Comparison of ENCODE assay signal across 9 mouse cellular contexts in genomic region chr7:16858336-16858735, GRCm38 (mm10). TPM values are rescaled to one million over a fixed set of nuclear protein-coding genes. Genes with fewer than 3 reads are reported as not detected.
DNase-seq lines count a peak whose midpoint lies in the region; ATAC-seq and TF ChIP-seq lines count a peak whose summit lies in the region.
"Had no signal": no experiment of that assay in that cellular context is flagged by ENCODE, and none has a peak within 500 bp of the region (broad histone marks: within the 10 kb centered on the region; RNA-seq: fewer than 3 reads in every experiment).

No protein-coding gene starts in this region.

- in situ Hi-C loops in ES-E14 (cut with MboI; ENCODE audit: low sequenced_read_pairs in 2 of 2, unreplicated experiment in 2 of 2) = no loop called here

- no peak overlapping the region for H3K4me2 ChIP-seq in hindbrain, embryonic 12.5 days (replicated peaks)
- H3K4me2 ChIP-seq: limb, embryonic 13.5 days had no signal

- peak; percentile 49 for DNase-seq in hindbrain, embryonic 10.5 days (ENCODE audit: low spot score)
- DNase-seq in ES-E14 (ENCODE audit: low read depth, low spot score) = no peak
- DNase-seq in kidney, postnatal 36 days = peak; percentile 33 to 76
- DNase-seq in frontal cortex, postnatal 14 days (ENCODE audit: low spot score in 2 of 2) = no peak
- DNase-seq in left cerebral cortex, adult 9 months (ENCODE audit: low spot score in 2 of 2) = no peak

- H3K9me3 ChIP-seq in hindbrain, embryonic 10.5 days = no peaks in the 10 kb centered on the region
- H3K9me3 ChIP-seq in hindbrain, embryonic 12.5 days (replicated peaks) = no peaks in the 10 kb centered on the region
- no peaks in the 10 kb centered on the region for H3K9me3 ChIP-seq in ES-E14 (ENCODE audit: control insufficient read depth, insufficient read depth, low read depth, low read length)
- H3K9me3 ChIP-seq: limb, embryonic 13.5 days had no signal

- H3K4me1 ChIP-seq in hindbrain, embryonic 10.5 days (replicated peaks) = no peaks in the 10 kb centered on the region
- H3K4me1 ChIP-seq in hindbrain, embryonic 12.5 days = no peaks in the 10 kb centered on the region
- H3K4me1 ChIP-seq in ES-E14 (ENCODE audit: control insufficient read depth in 2 of 2, insufficient read depth in 2 of 2, low read length in 2 of 2, poor library complexity in 1 of 2) = peaks cover 0 to 9% of the 10 kb centered on the region in 2 experiments; a peak in 2 of 4 replicates
- H3K4me1 ChIP-seq: limb, embryonic 13.5 days had no signal

- H3K27ac ChIP-seq in hindbrain, embryonic 10.5 days = no peak overlapping the region
- no peak overlapping the region for H3K27ac ChIP-seq in hindbrain, embryonic 12.5 days
- no peak overlapping the region for H3K27ac ChIP-seq in ES-E14 (ENCODE audit: insufficient read depth, low read depth, low read length, poor library complexity, severe bottlenecking)
- H3K27ac ChIP-seq: limb, embryonic 13.5 days had no signal

- H3K36me3 ChIP-seq in hindbrain, embryonic 10.5 days = peaks cover 80% of the 10 kb centered on the region
- peaks cover 48% of the 10 kb centered on the region for H3K36me3 ChIP-seq in hindbrain, embryonic 12.5 days
- H3K36me3 ChIP-seq in ES-E14 (ENCODE audit: control insufficient read depth, insufficient read depth, low read length, poor library complexity, severe bottlenecking) = peaks cover 8% of the 10 kb centered on the region; the same call in 1 of the 2 replicates

- H3K9ac ChIP-seq in hindbrain, embryonic 12.5 days = no peak overlapping the region
- H3K9ac ChIP-seq in ES-E14 (ENCODE audit: insufficient read depth, low read depth, low read length, poor library complexity, severe bottlenecking) = peak overlapping the region; percentile 60; the same call in 1 of the 2 replicates
- H3K9ac ChIP-seq: limb, embryonic 13.5 days had no signal

- 21% methylated on average over 17 of the region's 17 CpGs for WGBS in hindbrain, embryonic 10.5 days
- 23% methylated on average over 17 of the region's 17 CpGs for WGBS in hindbrain, embryonic 12.5 days

- H3K4me3 ChIP-seq in hindbrain, embryonic 10.5 days = no peak overlapping the region
- no peak overlapping the region for H3K4me3 ChIP-seq in hindbrain, embryonic 12.5 days
- peak overlapping the region; percentile 22 to 40; a peak in 3 of 4 replicates for H3K4me3 ChIP-seq in ES-E14 (ENCODE audit: insufficient read depth in 1 of 2, low read depth in 1 of 2, low read length in 2 of 2, poor library complexity in 1 of 2, severe bottlenecking in 1 of 2)
- H3K4me3 ChIP-seq: limb, embryonic 13.5 days had no signal

- no peak for ATAC-seq in hindbrain, embryonic 12.5 days (ENCODE audit: low FRiP score)
- peak; percentile 73 for ATAC-seq in common myeloid progenitor, adult 5-6 weeks (replicated peaks; ENCODE audit: low read depth, poor library complexity, severe bottlenecking)
- 0 out of 2 replicates have a peak, but pooled peaks have one; percentile 33 for ATAC-seq in monocyte, adult 5-6 weeks (replicated peaks; ENCODE audit: insufficient number of reproducible peaks, low FRiP score, low TSS enrichment, poor library complexity, severe bottlenecking)

- no peaks in the 10 kb centered on the region for H3K27me3 ChIP-seq in hindbrain, embryonic 10.5 days (ENCODE audit: insufficient read depth, poor library complexity, severe bottlenecking)
- no peaks in the 10 kb centered on the region for H3K27me3 ChIP-seq in hindbrain, embryonic 12.5 days
- H3K27me3 ChIP-seq: limb, embryonic 13.5 days had no signal

TF ChIP-seq in ES-E14, 5 proteins besides CTCF, POLR2A, EP300 and RAD21:
- TF ChIP-seq MAFK (IDR thresholded peaks at IDR 0.05; ENCODE audit: insufficient read depth, low read depth, low read length) (no peak), CHD2 (IDR thresholded peaks at IDR 0.05; ENCODE audit: low read depth, low read length) (no peak), HCFC1 (IDR thresholded peaks at IDR 0.05; ENCODE audit: borderline replicate concordance, insufficient read depth, low read length) (no peak), ZNF384 (IDR thresholded peaks at IDR 0.05; ENCODE audit: low read depth, low read length) (no peak), ZC3H11A (IDR thresholded peaks at IDR 0.05; ENCODE audit: borderline replicate concordance, low read depth, low read length) (no peak)

RNA-seq across cellular contexts. Expression of gene Prkd2, which starts 15.6 kb away (rescaled TPM):
- polyA plus RNA-seq in hindbrain, embryonic 10.5 days (2016; fragmentation: Nextera tagmentation; extraction: Ambion mirVana) = 11.2 and 12.6 TPM in 2 replicates
- 8.8 and 9.3 TPM in 2 replicates for polyA plus RNA-seq in hindbrain, embryonic 12.5 days (2016; fragmentation: Nextera tagmentation; extraction: Ambion mirVana)
- 5.7 and 6.9 TPM in 2 replicates for total RNA-seq in ES-E14 (2012; rRNA removed)
- 7.0 and 12.9 TPM in 2 replicates for total RNA-seq in common myeloid progenitor, adult 5-6 weeks (2017)
- 13.1 to 26.6 TPM (median 15.6 TPM) in 3 replicates for total RNA-seq in monocyte, adult 5-6 weeks (2017)

RNA-seq across cellular contexts. Expression of gene Dact3, which starts 16.8 kb away (rescaled TPM):
- polyA plus RNA-seq in hindbrain, embryonic 10.5 days (2016; fragmentation: Nextera tagmentation; extraction: Ambion mirVana) = 3.2 and 4.9 TPM in 2 replicates
- 9.0 and 10.4 TPM in 2 replicates for polyA plus RNA-seq in hindbrain, embryonic 12.5 days (2016; fragmentation: Nextera tagmentation; extraction: Ambion mirVana)
- 4.5 and 7.0 TPM in 2 replicates for total RNA-seq in ES-E14 (2012; rRNA removed)
- total RNA-seq in common myeloid progenitor, adult 5-6 weeks (2017) = 0.14 and 1.1 TPM in 2 replicates
- not detected in 3 replicates for total RNA-seq in monocyte, adult 5-6 weeks (2017)

RNA-seq across cellular contexts. Expression of gene Gng8, which starts 33.2 kb away (rescaled TPM):
- polyA plus RNA-seq in hindbrain, embryonic 10.5 days (2016; fragmentation: Nextera tagmentation; extraction: Ambion mirVana) = 7.1 and 9.0 TPM in 2 replicates
- 12.1 and 13.6 TPM in 2 replicates for polyA plus RNA-seq in hindbrain, embryonic 12.5 days (2016; fragmentation: Nextera tagmentation; extraction: Ambion mirVana)
- total RNA-seq in ES-E14 (2012; rRNA removed) = 0.79 and 1.0 TPM in 2 replicates
- 3.1 TPM in 1 of 2 replicates, not detected in the other for total RNA-seq in common myeloid progenitor, adult 5-6 weeks (2017)
- total RNA-seq in monocyte, adult 5-6 weeks (2017) = not detected in 3 replicates

RNA-seq across cellular contexts. Expression of gene Fkrp, which starts 41.8 kb away (rescaled TPM):
- polyA plus RNA-seq in hindbrain, embryonic 10.5 days (2016; fragmentation: Nextera tagmentation; extraction: Ambion mirVana) = 29.3 TPM in 2 replicates
- polyA plus RNA-seq in hindbrain, embryonic 12.5 days (2016; fragmentation: Nextera tagmentation; extraction: Ambion mirVana) = 38.7 and 39.1 TPM in 2 replicates
- total RNA-seq in ES-E14 (2012; rRNA removed) = 12.8 and 18.5 TPM in 2 replicates
- total RNA-seq in common myeloid progenitor, adult 5-6 weeks (2017) = 9.1 and 11.4 TPM in 2 replicates
- total RNA-seq in monocyte, adult 5-6 weeks (2017) = 9.6 to 15.3 TPM (median 10.6 TPM) in 3 replicates

RNA-seq across cellular contexts. Expression of gene Strn4, which starts 42.6 kb away (rescaled TPM):
- polyA plus RNA-seq in hindbrain, embryonic 10.5 days (2016; fragmentation: Nextera tagmentation; extraction: Ambion mirVana) = 120 and 153 TPM in 2 replicates
- polyA plus RNA-seq in hindbrain, embryonic 12.5 days (2016; fragmentation: Nextera tagmentation; extraction: Ambion mirVana) = 180 and 183 TPM in 2 replicates
- total RNA-seq in ES-E14 (2012; rRNA removed) = 76.0 and 105 TPM in 2 replicates
- total RNA-seq in common myeloid progenitor, adult 5-6 weeks (2017) = 50.2 and 51.1 TPM in 2 replicates
- total RNA-seq in monocyte, adult 5-6 weeks (2017) = 70.9 to 99.8 TPM (median 71.5 TPM) in 3 replicates

Comparison
In these comparisons a context has a peak if more than half of its experiments do, and no peak if none do; other contexts are left out.
1. DNase-seq: peak in hindbrain, embryonic 10.5 days (single experiment) and kidney, postnatal 36 days (2 of 2); none in ES-E14 (single experiment), frontal cortex, postnatal 14 days (0 of 2) and left cerebral cortex, adult 9 months (0 of 2).
2. H3K4me3 ChIP-seq: peak in ES-E14 (2 of 2); none in hindbrain, embryonic 10.5 days (single experiment) and hindbrain, embryonic 12.5 days (single experiment).